Mouse (Mus musculus) granulocyte monocyte progenitor cell, adult 5-6 weeks (primary cell): ENCODE measurements around the gene Ssxb3. TPM values are rescaled to one million over a fixed set of nuclear protein-coding genes. Genes with fewer than 3 reads are reported as not detected.
"Not testable (repeated sequence)": the region's sequence is repeated elsewhere in the genome, so short reads cannot be mapped to it uniquely, and the experiment has no call there.

Experiments used
- ATAC-seq: replicated peaks from 2 replicates; pipeline ENCODE4 v1.8.0; 2016; ENCODE audit warnings: mild to moderate bottlenecking, moderate TSS enrichment, inconsistent platforms; ENCODE audit not compliant: poor library complexity, severe bottlenecking
- total RNA-seq, 2 experiments: library from RNA; stranded (forward) in 1 of 2; stranded (reverse) in 1 of 2; fragments of 200-712, 200-1000 nt in 1 of 2; fragments of >200 nt in 1 of 2; fragmentation: Nextera tagmentation in 1 of 2; gene quantifications; 2 replicates each; pipeline ENCODE4 v1.2.3; 2014 to 2017

Gene Ssxb3
- not detected in 2 replicates for total RNA-seq (2014; fragmentation: Nextera tagmentation)
- total RNA-seq (2017) = not detected in 2 replicates

DNA sequence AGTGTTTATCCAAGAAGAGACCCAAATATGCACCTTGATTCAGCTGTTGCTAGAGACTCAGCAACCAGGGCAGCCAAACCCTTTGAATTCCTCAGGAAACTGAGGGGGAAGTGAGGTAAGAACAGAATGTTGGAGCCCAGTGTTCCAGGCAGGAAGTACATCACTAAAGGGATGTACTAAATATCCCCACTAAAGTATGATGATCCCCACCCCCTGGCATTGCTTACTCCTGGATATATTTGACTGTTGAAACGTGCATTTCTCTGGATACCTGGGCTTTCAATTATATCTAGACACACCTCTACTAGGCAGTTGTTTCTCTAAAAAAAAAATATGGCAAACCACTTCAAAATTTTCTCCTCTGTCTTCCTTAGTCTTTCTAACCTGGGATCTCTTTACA lies at the start of gene Ssxb3:
Ssxb3 (minus strand) TSS at position 101 of the 400 bp plus-strand sequence.
- ATAC-seq = not testable (repeated sequence)

DNA sequence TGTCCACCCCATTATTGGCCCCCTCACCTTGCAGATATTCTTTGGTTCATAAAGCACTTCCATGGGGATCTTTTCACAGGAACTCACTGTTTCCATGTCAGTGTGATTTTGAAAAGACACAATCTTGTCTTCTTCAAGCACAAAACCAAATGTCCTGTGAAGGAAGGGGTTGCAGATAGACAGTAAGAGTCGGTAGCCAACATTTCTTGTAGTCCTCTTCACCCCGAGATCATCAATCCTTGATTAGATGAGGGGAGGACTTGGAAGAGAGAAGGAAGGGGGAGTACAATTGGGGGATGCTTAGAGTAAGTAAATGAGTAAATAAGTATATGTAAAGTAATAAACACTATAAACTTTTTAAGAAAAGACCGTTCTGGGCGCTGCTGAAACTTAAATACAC lies 43.5 kb downstream of the Ssxb3 start, which contains the start of gene Ssxb6:
Ssxb6 (minus strand) TSS at position 101 of the 400 bp plus-strand sequence.
- not testable (repeated sequence) for ATAC-seq

Other genes with a start within 250 kb of the Ssxb3 start
- gene Ssxb9, start 224.8 kb downstream of the Ssxb3 start, total RNA-seq (2014; fragmentation: Nextera tagmentation) = not detected in 2 replicates
- not detected in 2 replicates for gene Ssxb9, start 224.8 kb downstream of the Ssxb3 start, total RNA-seq (2017)
- gene Ssxb1, start 178.5 kb downstream of the Ssxb3 start, total RNA-seq (2014; fragmentation: Nextera tagmentation) = not detected in 2 replicates
- gene Ssxb1, start 178.5 kb downstream of the Ssxb3 start, total RNA-seq (2017) = not detected in 2 replicates
- gene Ssxb2, start 130.1 kb downstream of the Ssxb3 start, total RNA-seq (2014; fragmentation: Nextera tagmentation) = not detected in 2 replicates
- gene Ssxb2, start 130.1 kb downstream of the Ssxb3 start, total RNA-seq (2017) = not detected in 2 replicates
- gene Gm14459, start 66.9 kb downstream of the Ssxb3 start, total RNA-seq (2014; fragmentation: Nextera tagmentation) = not detected in 2 replicates
- not detected in 2 replicates for gene Gm14459, start 66.9 kb downstream of the Ssxb3 start, total RNA-seq (2017)
- gene Ssxb6, start 43.6 kb downstream of the Ssxb3 start, total RNA-seq (2014; fragmentation: Nextera tagmentation) = not detected in 2 replicates
- not detected in 2 replicates for gene Ssxb6, start 43.6 kb downstream of the Ssxb3 start, total RNA-seq (2017)
- gene Ssxb8, start 99.0 kb upstream of the Ssxb3 start, total RNA-seq (2014; fragmentation: Nextera tagmentation) = not detected in 2 replicates
- not detected in 2 replicates for gene Ssxb8, start 99.0 kb upstream of the Ssxb3 start, total RNA-seq (2017)
- gene Ssx9, start 156.6 kb upstream of the Ssxb3 start, total RNA-seq (2014; fragmentation: Nextera tagmentation) = not detected in 2 replicates
- gene Ssx9, start 156.6 kb upstream of the Ssxb3 start, total RNA-seq (2017) = not detected in 2 replicates
- gene Ssxb5, start 211.9 kb upstream of the Ssxb3 start, total RNA-seq (2014; fragmentation: Nextera tagmentation) = not detected in 2 replicates
- gene Ssxb5, start 211.9 kb upstream of the Ssxb3 start, total RNA-seq (2017) = not detected in 2 replicates